Mouse (Mus musculus) heart, embryonic 13.5 days (tissue): ENCODE measurements around the gene Mxd1. TPM values are rescaled to one million over a fixed set of nuclear protein-coding genes. Genes with fewer than 3 reads are reported as not detected.

ENCODE experiments used
- ATAC-seq: fragments of 200-750 bp; cut with Nextera tagmentation; 2 replicates; pipeline ENCODE4 v1.8.0; 2017; ENCODE audit warnings: moderate TSS enrichment; ENCODE audit not compliant: insufficient number of reproducible peaks, low FRiP score, low TSS enrichment; ENCODE audit errors: extremely low read depth
- H3K27ac ChIP-seq: fragments of 300-500 bp; sonication (generic); replicated peaks from 2 replicates; pipeline ENCODE4 v1.5.1; 2015; ENCODE audit warnings: moderate library complexity, mild to moderate bottlenecking, inconsistent platforms
- H3K27me3 ChIP-seq: fragments of 300-500 bp; sonication (generic); replicated peaks from 2 replicates; pipeline ENCODE4 v1.6.1; 2015; ENCODE audit warnings: mild to moderate bottlenecking, inconsistent platforms
- H3K36me3 ChIP-seq: fragments of 300-500 bp; sonication (generic); 2 replicates; pipeline ENCODE4 v1.6.1; 2015; ENCODE audit warnings: mild to moderate bottlenecking, inconsistent platforms
- H3K4me1 ChIP-seq: fragments of 300-500 bp; sonication (generic); 2 replicates; pipeline ENCODE4 v1.6.1; 2015; ENCODE audit warnings: inconsistent platforms
- H3K4me2 ChIP-seq: fragments of 300-500 bp; sonication (generic); 2 replicates; pipeline ENCODE4 v1.6.1; 2015; ENCODE audit warnings: inconsistent platforms, mild to moderate bottlenecking, moderate library complexity
- H3K4me3 ChIP-seq: fragments of 300-500 bp; sonication (generic); 2 replicates; pipeline ENCODE4 v1.5.1; 2015; ENCODE audit warnings: moderate library complexity, mild to moderate bottlenecking, inconsistent platforms
- H3K9ac ChIP-seq: fragments of 300-500 bp; sonication (generic); 2 replicates; pipeline ENCODE4 v1.6.1; 2015; ENCODE audit warnings: inconsistent platforms, mild to moderate bottlenecking, moderate library complexity
- H3K9me3 ChIP-seq: fragments of 300-500 bp; sonication (generic); 2 replicates; pipeline ENCODE4 v1.6.1; 2016; ENCODE audit warnings: inconsistent platforms
- WGBS: fragments of 180-500 bp; shearing (Covaris S2); methylation state at CpG from one replicate; pipeline ENCODE4 v1.1.7; 2015; ENCODE audit warnings: mixed read lengths; 5-methylcytosine and 5-hydroxymethylcytosine counted together
- polyA plus RNA-seq: library from polyadenylated mRNA; unstranded; fragments of >200 nt; fragmentation: Nextera tagmentation; extraction: Ambion mirVana; gene quantifications from 2 replicates; pipeline ENCODE4 v1.2.1, GENCODE M21; 2015

The Mxd1 gene
- polyA plus RNA-seq, result 8.5 and 10.0 TPM in 2 replicates

GRCm38 (mm10) chr6:86668580-86669239 is at the start of gene Mxd1:
Mxd1 (minus strand) TSS chr6:86669161.
- Histone ChIP-seq H3K27me3 (no peaks in the 10 kb centered on the region), H3K9ac (peak within 1 kb of the TSS; percentile 93), H3K9me3 (no peaks in the 10 kb centered on the region), H3K36me3 (peaks cover 50% of the 10 kb centered on the region), H3K4me2 (peak within 1 kb of the TSS; percentile 91), H3K4me1 (peaks cover 19% of the 10 kb centered on the region), H3K27ac (peak within 1 kb of the TSS; percentile 76), H3K4me3 (peak within 1 kb of the TSS; percentile 93)
- WGBS, result under 1% methylated on average over 71 of the region's 76 CpGs
- ATAC-seq, result peak; percentile 1

GRCm38 (mm10) chr6:86708072-86708774 is 39.3 kb upstream of the Mxd1 start:
- Histone ChIP-seq H3K4me2 (no peak overlapping the region), H3K4me1 (no peaks in the 10 kb centered on the region), H3K4me3 (no peak overlapping the region), H3K9ac (no peak overlapping the region), H3K27me3 (no peaks in the 10 kb centered on the region), H3K27ac (no peak overlapping the region), H3K36me3 (peaks cover 86% of the 10 kb centered on the region), H3K9me3 (no peaks in the 10 kb centered on the region)
- ATAC-seq, result no peak
- 83% methylated on average over 4 of the region's 4 CpGs for WGBS

- Histone ChIP-seq H3K36me3 (peaks cover 96% of the 10 kb centered on the region), H3K9me3 (no peaks in the 10 kb centered on the region), H3K27me3 (no peaks in the 10 kb centered on the region), H3K9ac (no peak overlapping the region), H3K4me3 (no peak overlapping the region), H3K4me2 (no peak overlapping the region), H3K4me1 (no peaks in the 10 kb centered on the region), H3K27ac (no peak overlapping the region)
- WGBS, result 84% methylated on average over 9 of the region's 9 CpGs
- ATAC-seq, result no peak
These were observed 33.6 kb upstream of the Mxd1 start for GRCm38 (mm10) chr6:86702577-86702976.

GRCm38 (mm10) chr6:86697903-86698302 is 28.9 kb upstream of the Mxd1 start:
- Histone ChIP-seq H3K27me3 (no peaks in the 10 kb centered on the region), H3K9me3 (no peaks in the 10 kb centered on the region), H3K27ac (no peak overlapping the region), H3K4me2 (no peak overlapping the region), H3K9ac (no peak overlapping the region), H3K36me3 (peaks cover 84% of the 10 kb centered on the region), H3K4me1 (no peaks in the 10 kb centered on the region), H3K4me3 (no peak overlapping the region)
- 78% methylated on average over 6 of the region's 6 CpGs for WGBS
- no peak for ATAC-seq

GRCm38 (mm10) chr6:86696213-86696612 is 27.3 kb upstream of the Mxd1 start:
- H3K4me2 ChIP-seq, result no peak overlapping the region
- H3K4me3 ChIP-seq, result no peak overlapping the region
- H3K27ac ChIP-seq, result no peak overlapping the region
- ATAC-seq, result no peak
- H3K36me3 ChIP-seq, result peaks cover 78% of the 10 kb centered on the region
- H3K4me1 ChIP-seq, result no peaks in the 10 kb centered on the region
- 81% methylated on average over 10 of the region's 10 CpGs for WGBS
- H3K9ac ChIP-seq, result no peak overlapping the region
- no peaks in the 10 kb centered on the region for H3K27me3 ChIP-seq
- no peaks in the 10 kb centered on the region for H3K9me3 ChIP-seq

- H3K9me3 ChIP-seq, result no peaks in the 10 kb centered on the region
- H3K36me3 ChIP-seq, result peaks cover 78% of the 10 kb centered on the region
- no peak overlapping the region for H3K27ac ChIP-seq
- no peaks in the 10 kb centered on the region for H3K27me3 ChIP-seq
- no peak for ATAC-seq
- no peak overlapping the region for H3K4me2 ChIP-seq
- H3K9ac ChIP-seq, result no peak overlapping the region
- H3K4me3 ChIP-seq, result no peak overlapping the region
- H3K4me1 ChIP-seq, result no peaks in the 10 kb centered on the region
These were observed 25.5 kb upstream of the Mxd1 start for GRCm38 (mm10) chr6:86694465-86694864.

- Histone ChIP-seq H3K27me3 (no peaks in the 10 kb centered on the region), H3K36me3 (peaks cover 37% of the 10 kb centered on the region), H3K9ac (no peak overlapping the region), H3K9me3 (no peaks in the 10 kb centered on the region), H3K4me1 (0 out of 2 replicates have a peak, but pooled peaks cover 4% of the 10 kb centered on the region), H3K27ac (no peak overlapping the region), H3K4me3 (no peak overlapping the region), H3K4me2 (no peak overlapping the region)
- ATAC-seq, result no peak
- WGBS, result 85% methylated on average over 3 of the region's 3 CpGs
These were observed 20.7 kb upstream of the Mxd1 start for GRCm38 (mm10) chr6:86689671-86690070.

- Histone ChIP-seq H3K9me3 (no peaks in the 10 kb centered on the region), H3K9ac (no peak overlapping the region), H3K4me3 (no peak overlapping the region), H3K4me1 (peaks cover 15% of the 10 kb centered on the region), H3K27me3 (no peaks in the 10 kb centered on the region), H3K27ac (no peak overlapping the region), H3K4me2 (no peak overlapping the region), H3K36me3 (peaks cover 36% of the 10 kb centered on the region)
- ATAC-seq, result no peak
- 49% methylated on average over 1 of the region's 1 CpGs for WGBS
These were observed 18.0 kb upstream of the Mxd1 start for GRCm38 (mm10) chr6:86686971-86687370.

GRCm38 (mm10) chr6:86684655-86685011 is 15.7 kb upstream of the Mxd1 start:
- Histone ChIP-seq H3K4me1 (peaks cover 15% of the 10 kb centered on the region), H3K4me3 (peak overlapping the region; percentile 83), H3K27me3 (no peaks in the 10 kb centered on the region), H3K4me2 (peak overlapping the region; percentile 85), H3K27ac (peak overlapping the region; percentile 60; the same call in 1 of the 2 replicates), H3K9me3 (no peaks in the 10 kb centered on the region), H3K36me3 (peaks cover 37% of the 10 kb centered on the region), H3K9ac (peak overlapping the region; percentile 93)
- 31% methylated on average over 12 of the region's 12 CpGs for WGBS
- no peak for ATAC-seq

- peak within 1 kb of the TSS; percentile 72 for H3K27ac ChIP-seq
- no peaks in the 10 kb centered on the region for H3K9me3 ChIP-seq
- 2% methylated on average over 36 of the region's 36 CpGs for WGBS
- no peaks in the 10 kb centered on the region for H3K27me3 ChIP-seq
- ATAC-seq, result peak; percentile 73
- peak within 1 kb of the TSS; percentile 83 for H3K4me3 ChIP-seq
- peaks cover 15% of the 10 kb centered on the region for H3K4me1 ChIP-seq
- H3K4me2 ChIP-seq, result peak within 1 kb of the TSS; percentile 85
- H3K9ac ChIP-seq, result peak within 1 kb of the TSS; percentile 93
- H3K36me3 ChIP-seq, result peaks cover 40% of the 10 kb centered on the region
These were observed 15.1 kb upstream of the Mxd1 start, which contains the start of gene Snrnp27 for GRCm38 (mm10) chr6:86683872-86684654. Snrnp27 (minus strand) TSS chr6:86684522.

GRCm38 (mm10) chr6:86681289-86681688 is 12.3 kb upstream of the Mxd1 start:
- no peak for ATAC-seq
- H3K27ac ChIP-seq, result no peak overlapping the region
- WGBS, result 76% methylated on average over 3 of the region's 3 CpGs
- no peaks in the 10 kb centered on the region for H3K27me3 ChIP-seq
- no peak overlapping the region for H3K4me3 ChIP-seq
- no peak overlapping the region for H3K4me2 ChIP-seq
- H3K4me1 ChIP-seq, result peaks cover 15% of the 10 kb centered on the region
- H3K9ac ChIP-seq, result no peak overlapping the region
- H3K36me3 ChIP-seq, result peaks cover 67% of the 10 kb centered on the region
- H3K9me3 ChIP-seq, result no peaks in the 10 kb centered on the region
